Mouse (Mus musculus) brain, embryonic 14.5 days (tissue): ENCODE data around the gene A030005K14Rik.

ENCODE experiments used
- CTCF ChIP-seq: fragments of 200-500 bp; IDR thresholded peaks from 2 replicates; pipeline ENCODE4 v1.5.1; 2012; ENCODE audit warnings: inconsistent platforms, mild to moderate bottlenecking, moderate library complexity, borderline replicate concordance; ENCODE audit not compliant: insufficient read depth, insufficient read length; ENCODE audit errors: extremely low read depth
- POLR2A ChIP-seq: fragments of 200-500 bp; IDR thresholded peaks from 2 replicates; pipeline ENCODE4 v1.6.1; 2012; ENCODE audit warnings: mild to moderate bottlenecking, inconsistent platforms, borderline replicate concordance; ENCODE audit not compliant: poor library complexity, insufficient read depth, insufficient read length, severe bottlenecking; ENCODE audit errors: extremely low read depth

DNA sequence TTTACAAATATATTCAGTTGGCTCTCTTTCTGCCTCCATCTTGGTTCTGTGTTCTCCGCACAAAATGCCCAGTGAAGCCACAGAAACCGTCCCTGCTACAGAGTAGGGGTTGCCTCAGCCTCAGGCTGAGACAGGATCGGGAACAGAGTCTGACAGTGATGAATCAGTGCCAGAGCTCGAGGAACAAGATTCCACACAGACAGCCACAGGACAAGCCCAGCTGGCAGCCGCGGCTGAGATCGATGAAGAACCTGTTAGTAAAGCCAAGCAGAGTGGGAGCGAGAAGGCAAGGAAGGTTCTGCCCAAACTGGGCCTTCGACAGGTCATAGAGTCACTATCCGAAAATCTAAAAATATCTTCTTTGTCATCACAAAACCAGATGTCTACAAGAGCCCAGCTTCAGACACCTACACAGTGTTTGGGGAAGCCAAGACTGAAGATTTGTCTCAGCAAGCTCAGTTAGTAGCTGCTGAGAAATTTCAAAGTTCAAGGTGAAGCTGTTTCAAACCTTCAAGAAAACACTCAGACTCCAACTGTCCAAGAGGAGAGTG is 43.8 kb downstream of the A030005K14Rik start:
- no peak for TF ChIP-seq CTCF
- no peak for TF ChIP-seq POLR2A
